Mouse (Mus musculus): ENCODE measurements around the gene Trim2. TPM values are rescaled to one million over a fixed set of nuclear protein-coding genes. Genes with fewer than 3 reads are reported as not detected.

Trim2 gene
- total RNA-seq, 2 experiments from 2014 or later, result 6.1 to 9.3 TPM

GRCm38 (mm10) chr3:84173581-84174154, 133.0 kb downstream of the Trim2 start, which contains the start of gene Gm6525:
Gm6525 (plus strand) TSS chr3:84174104.
- ATAC-seq (replicated peaks; ENCODE audit: low FRiP score, low TSS enrichment, poor library complexity, severe bottlenecking), result no peak

- ATAC-seq (replicated peaks; ENCODE audit: low FRiP score, low TSS enrichment, poor library complexity, severe bottlenecking), result 0 out of 2 replicates have a peak, but pooled peaks have one; percentile 39
These were observed 134.3 kb downstream of the Trim2 start for GRCm38 (mm10) chr3:84172406-84172805.

- ATAC-seq (replicated peaks; ENCODE audit: low FRiP score, low TSS enrichment, poor library complexity, severe bottlenecking), result peak; percentile 47; the same call in 1 of the 2 replicates
These were observed 137.2 kb downstream of the Trim2 start for GRCm38 (mm10) chr3:84169393-84170005.

- no peak for ATAC-seq (replicated peaks; ENCODE audit: low FRiP score, low TSS enrichment, poor library complexity, severe bottlenecking)
These were observed 137.7 kb downstream of the Trim2 start for GRCm38 (mm10) chr3:84168943-84169342.

- no peak for ATAC-seq (replicated peaks; ENCODE audit: low FRiP score, low TSS enrichment, poor library complexity, severe bottlenecking)
These were observed 140.6 kb downstream of the Trim2 start for GRCm38 (mm10) chr3:84166073-84166472.

- ATAC-seq (replicated peaks; ENCODE audit: low FRiP score, low TSS enrichment, poor library complexity, severe bottlenecking), result no peak
These were observed 141.3 kb downstream of the Trim2 start for GRCm38 (mm10) chr3:84165391-84165790.

GRCm38 (mm10) chr3:84157559-84158350, 148.9 kb downstream of the Trim2 start:
- no peak for ATAC-seq (replicated peaks; ENCODE audit: low FRiP score, low TSS enrichment, poor library complexity, severe bottlenecking)

GRCm38 (mm10) chr3:84157011-84157410, 149.7 kb downstream of the Trim2 start:
- no peak for ATAC-seq (replicated peaks; ENCODE audit: low FRiP score, low TSS enrichment, poor library complexity, severe bottlenecking)

GRCm38 (mm10) chr3:84156105-84156504, 150.6 kb downstream of the Trim2 start:
- ATAC-seq (replicated peaks; ENCODE audit: low FRiP score, low TSS enrichment, poor library complexity, severe bottlenecking), result no peak

- peak; percentile 98 for ATAC-seq (replicated peaks; ENCODE audit: low FRiP score, low TSS enrichment, poor library complexity, severe bottlenecking)
These were observed 151.1 kb downstream of the Trim2 start, which contains the start of gene Mnd1 for GRCm38 (mm10) chr3:84155558-84156006. Mnd1 (minus strand) TSS chr3:84155786.

- ATAC-seq (replicated peaks; ENCODE audit: low FRiP score, low TSS enrichment, poor library complexity, severe bottlenecking), result peak; percentile 44
These were observed 151.5 kb downstream of the Trim2 start for GRCm38 (mm10) chr3:84155146-84155545.

GRCm38 (mm10) chr3:84154721-84155141, 151.9 kb downstream of the Trim2 start:
- peak; percentile 38 for ATAC-seq (replicated peaks; ENCODE audit: low FRiP score, low TSS enrichment, poor library complexity, severe bottlenecking)

- no peak for ATAC-seq (replicated peaks; ENCODE audit: low FRiP score, low TSS enrichment, poor library complexity, severe bottlenecking)
These were observed 156.8 kb downstream of the Trim2 start for GRCm38 (mm10) chr3:84149831-84150230.

- no peak for ATAC-seq (replicated peaks; ENCODE audit: low FRiP score, low TSS enrichment, poor library complexity, severe bottlenecking)
These were observed 165.7 kb downstream of the Trim2 start for GRCm38 (mm10) chr3:84140947-84141346.

- peak; percentile 60 for ATAC-seq (replicated peaks; ENCODE audit: low FRiP score, low TSS enrichment, poor library complexity, severe bottlenecking)
These were observed 170.2 kb downstream of the Trim2 start for GRCm38 (mm10) chr3:84136509-84136908.

- ATAC-seq (replicated peaks; ENCODE audit: low FRiP score, low TSS enrichment, poor library complexity, severe bottlenecking), result no peak
These were observed 170.7 kb downstream of the Trim2 start for GRCm38 (mm10) chr3:84135933-84136332.

- peak; percentile 100 for ATAC-seq (replicated peaks; ENCODE audit: low FRiP score, low TSS enrichment, poor library complexity, severe bottlenecking)
These were observed 171.3 kb downstream of the Trim2 start for GRCm38 (mm10) chr3:84135387-84135786.

- no peak for ATAC-seq (replicated peaks; ENCODE audit: low FRiP score, low TSS enrichment, poor library complexity, severe bottlenecking)
These were observed 175.3 kb downstream of the Trim2 start for GRCm38 (mm10) chr3:84131369-84131768.

GRCm38 (mm10) chr3:84130776-84131175, 175.9 kb downstream of the Trim2 start:
- no peak for ATAC-seq (replicated peaks; ENCODE audit: low FRiP score, low TSS enrichment, poor library complexity, severe bottlenecking)
